Mouse (Mus musculus) embryonic fibroblast, embryonic 13.5 days (primary cell): ENCODE data around the gene Ntn4.

Experiments
- CTCF ChIP-seq: IDR thresholded peaks from 2 replicates; pipeline ENCODE4 v1.5.1; 2011; ENCODE audit warnings: mild to moderate bottlenecking, control low read depth, low read length, moderate library complexity, borderline replicate concordance; ENCODE audit not compliant: insufficient read depth
- POLR2A ChIP-seq: IDR thresholded peaks from 2 replicates; pipeline ENCODE4 v1.6.1; 2011; ENCODE audit warnings: low read depth, mild to moderate bottlenecking, control low read depth, low read length, moderate library complexity

GRCm38 (mm10) chr10:93680680-93681377 lies 40.3 kb downstream of the Ntn4 start:
- no peak for TF ChIP-seq CTCF
- TF ChIP-seq POLR2A = no peak
